Mouse (Mus musculus) macrophage (primary cell): ENCODE results near the gene E130311K13Rik. TPM values are rescaled to one million over a fixed set of nuclear protein-coding genes. Genes with fewer than 3 reads are reported as not detected.

Experiments
- H3K27ac ChIP-seq: fragments of 350-480 bp; formaldehyde crosslinking; 2 replicates; pipeline ENCODE4 v1.9.0; 2021
- H3K36me3 ChIP-seq: fragments of 350-480 bp; formaldehyde crosslinking; 2 replicates; pipeline ENCODE4 v1.9.0; 2021; ENCODE audit errors: inconsistent target
- H3K4me3 ChIP-seq: fragments of 350-480 bp; formaldehyde crosslinking; 2 replicates; pipeline ENCODE4 v1.9.0; 2021; ENCODE audit errors: inconsistent target
- H3K79me2 ChIP-seq: fragments of 350-480 bp; formaldehyde crosslinking; 2 replicates; pipeline ENCODE4 v1.9.0; 2021; ENCODE audit errors: inconsistent target
- WGBS: methylation state at CpG from one replicate; pipeline ENCODE4 v1.1.7; 2026; ENCODE audit warnings: inconsistent platforms; ENCODE audit not compliant: missing documents; 5-methylcytosine and 5-hydroxymethylcytosine counted together
- polyA plus RNA-seq: library from polyadenylated mRNA; stranded (reverse); fragments of 250-400 nt; gene quantifications from 3 replicates; pipeline ENCODE4 v1.2.4, GENCODE M21; 2018; ENCODE audit warnings: inconsistent platforms

Gene E130311K13Rik
- polyA plus RNA-seq, 1 experiment from 2014 or later: 11.2 TPM

DNA sequence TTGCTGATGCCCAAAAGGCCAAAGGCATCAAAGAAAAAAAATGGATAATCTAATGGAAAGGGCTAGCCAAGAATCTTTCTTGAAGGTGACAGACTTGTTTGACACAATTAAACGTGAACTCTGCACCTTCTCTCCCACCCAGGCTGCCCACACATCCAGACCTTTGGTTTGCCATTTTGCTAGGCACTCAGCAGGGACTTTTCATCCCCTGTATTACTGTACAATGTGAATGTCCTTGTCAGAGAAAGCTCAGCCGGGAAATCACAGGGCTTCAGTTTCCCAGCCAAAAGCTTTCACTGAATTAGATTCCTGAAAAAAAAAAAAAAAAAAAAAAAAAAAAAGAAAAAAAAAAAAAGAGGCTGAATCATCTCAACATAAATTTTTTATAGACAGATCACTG, 64.2 kb downstream of the E130311K13Rik start:
- Histone ChIP-seq H3K4me3 (no peak overlapping the region), H3K27ac (no peak overlapping the region), H3K79me2 (no peaks in the 10 kb centered on the region), H3K36me3 (no peaks in the 10 kb centered on the region)
- WGBS: 75% methylated on average over 2 of the region's 2 CpGs

Other genes starting within 250 kb of the E130311K13Rik start
- gene Plch1, start 30.0 kb downstream of the E130311K13Rik start, polyA plus RNA-seq: not detected in 3 replicates
- 22.3 to 27.2 TPM (median 23.7 TPM) in 3 replicates for gene Slc33a1, start 35.3 kb upstream of the E130311K13Rik start, polyA plus RNA-seq
- gene Gmps, start 46.6 kb upstream of the E130311K13Rik start, polyA plus RNA-seq: 8.1 to 12.9 TPM (median 12.4 TPM) in 3 replicates
- not detected in 3 replicates for gene Vmn2r1, start 152.1 kb upstream of the E130311K13Rik start, polyA plus RNA-seq
- not detected in 3 replicates for gene Vmn2r2, start 212.5 kb upstream of the E130311K13Rik start, polyA plus RNA-seq